Mouse (Mus musculus) c-Kit-negative CD71-positive TER-119-positive erythroid progenitor cells, embryonic 14.5 days (primary cell): ENCODE measurements around the gene Gm6502.
"Not testable (repeated sequence)": the region's sequence is repeated elsewhere in the genome, so short reads cannot be mapped to it uniquely, and the experiment has no call there.

Source experiments
- DNase-seq: peaks from one replicate; pipeline ENCODE4 v3.0.0-alpha.2; 2013; ENCODE audit warnings: low read depth, low spot score

Gm6502 gene

DNA sequence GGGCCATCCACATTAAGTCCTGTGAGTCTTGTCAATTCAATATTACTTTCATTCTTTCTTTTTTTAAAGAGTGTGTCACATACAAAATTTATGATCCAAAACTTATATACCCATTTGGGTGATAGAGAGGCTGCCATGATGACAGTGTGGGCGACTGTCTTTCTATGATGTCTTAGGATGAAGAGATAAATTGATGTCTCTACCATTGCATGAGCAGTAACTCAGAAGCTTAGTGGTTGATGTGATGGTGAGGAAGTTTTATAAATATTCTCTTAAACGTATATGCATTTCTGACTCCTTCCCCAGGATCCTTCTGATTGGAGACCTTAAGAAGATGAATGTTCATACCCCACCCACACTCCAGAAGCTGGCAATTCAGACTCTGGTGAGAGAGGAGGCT lies at the start of gene Gm6502:
Gm6502 (plus strand) TSS at position 301 of the 400 bp plus-strand sequence.
- not testable (repeated sequence) for DNase-seq

DNA sequence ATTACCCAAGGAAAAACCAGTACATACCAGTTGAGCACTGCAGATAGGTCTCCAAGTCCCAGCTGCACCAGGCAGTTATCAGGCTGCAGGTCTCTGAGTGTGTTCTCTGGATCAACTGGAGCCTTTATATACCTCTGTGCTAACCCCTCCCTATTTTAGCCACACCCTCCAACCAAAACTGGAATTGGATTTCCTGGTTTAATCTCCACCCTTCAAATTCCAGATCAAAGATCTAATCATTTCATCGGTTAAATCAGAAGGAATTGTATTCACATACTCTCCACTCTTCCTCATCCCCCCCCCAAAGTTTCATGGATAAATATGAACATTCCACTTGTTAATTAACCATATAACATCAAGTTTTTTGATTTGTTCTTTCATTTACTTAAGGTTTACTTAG lies 7.5 kb upstream of the Gm6502 start, which contains the start of gene A430089I19Rik:
A430089I19Rik (minus strand) TSS at position 101 of the 400 bp plus-strand sequence.
- DNase-seq = not testable (repeated sequence)

DNA sequence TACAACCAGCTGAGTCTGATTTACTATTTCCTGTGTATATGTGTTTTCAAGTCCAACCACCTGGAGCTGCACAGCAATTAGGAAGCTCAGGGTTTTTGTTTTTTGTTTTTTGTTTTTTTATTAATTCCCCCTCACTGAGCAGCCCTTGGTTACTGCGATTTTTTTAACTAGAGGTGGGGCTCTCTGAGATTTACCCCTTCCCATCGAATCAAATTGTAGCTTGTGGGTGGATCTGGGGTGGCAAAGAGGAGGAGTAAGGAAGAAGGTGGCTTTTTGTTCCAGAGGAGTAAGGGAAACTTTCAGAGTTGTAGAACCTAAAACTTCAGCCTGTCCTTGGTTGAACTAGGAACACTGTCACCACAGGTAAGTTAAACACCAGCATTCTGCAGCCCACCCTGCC lies 25.2 kb downstream of the Gm6502 start, which contains the start of gene AA792892:
AA792892 (plus strand) TSS at position 301 of the 400 bp plus-strand sequence.
- not testable (repeated sequence) for DNase-seq
